Mouse (Mus musculus) olfactory bulb, adult 2 months (tissue): ENCODE measurements around the gene Apol7b.
"Not testable (repeated sequence)": the region's sequence is repeated elsewhere in the genome, so short reads cannot be mapped to it uniquely, and the experiment has no call there.

Source experiments
- CTCF ChIP-seq: fragments of 200-500 bp; IDR thresholded peaks from 2 replicates; pipeline ENCODE4 v1.5.1; 2012; ENCODE audit warnings: low read depth, mild to moderate bottlenecking, low read length, moderate library complexity; ENCODE audit not compliant: insufficient read depth
- POLR2A ChIP-seq: fragments of 200-500 bp; IDR thresholded peaks from 2 replicates; pipeline ENCODE4 v1.6.1; 2012; ENCODE audit warnings: mild to moderate bottlenecking, low read depth, low read length, moderate library complexity; ENCODE audit not compliant: insufficient read depth

GRCm38 (mm10) chr15:77447392-77447791, at the start of gene Apol7b:
- TF ChIP-seq POLR2A, CTCF: not testable (repeated sequence)
